Mouse (Mus musculus) C2C12 (cell line): ENCODE measurements around the gene Ctnna2.

Experiments used
- CEBPB ChIP-seq: IDR thresholded peaks from one replicate; pipeline ENCODE4 v1.6.1; 2011; ENCODE audit warnings: low read depth, mild to moderate bottlenecking, control low read depth, moderate library complexity
- CTCF ChIP-seq: IDR thresholded peaks from one replicate; pipeline ENCODE4 v1.5.1; 2011; ENCODE audit not compliant: control insufficient read depth, insufficient read depth, insufficient read length
- FOSL1 ChIP-seq: IDR thresholded peaks from one replicate; pipeline ENCODE4 v1.8.0; 2011; ENCODE audit warnings: mild to moderate bottlenecking, low read length; ENCODE audit not compliant: poor library complexity, insufficient read depth, severe bottlenecking
- MAX ChIP-seq: IDR thresholded peaks from one replicate; pipeline ENCODE4 v1.6.1; 2011; ENCODE audit warnings: mild to moderate bottlenecking, control low read depth
- MYOD1 ChIP-seq: IDR thresholded peaks from one replicate; pipeline ENCODE4 v1.6.1; 2011; ENCODE audit warnings: low read depth; ENCODE audit not compliant: control insufficient read depth, insufficient read length
- MYOG ChIP-seq: IDR thresholded peaks from one replicate; pipeline ENCODE4 v1.6.1; 2011; ENCODE audit not compliant: control insufficient read depth, insufficient read length; ENCODE audit errors: extremely low read depth
- USF1 ChIP-seq: IDR thresholded peaks from one replicate; pipeline ENCODE4 v1.6.1; 2011; ENCODE audit warnings: low read depth, mild to moderate bottlenecking, control low read depth, moderate library complexity

DNA sequence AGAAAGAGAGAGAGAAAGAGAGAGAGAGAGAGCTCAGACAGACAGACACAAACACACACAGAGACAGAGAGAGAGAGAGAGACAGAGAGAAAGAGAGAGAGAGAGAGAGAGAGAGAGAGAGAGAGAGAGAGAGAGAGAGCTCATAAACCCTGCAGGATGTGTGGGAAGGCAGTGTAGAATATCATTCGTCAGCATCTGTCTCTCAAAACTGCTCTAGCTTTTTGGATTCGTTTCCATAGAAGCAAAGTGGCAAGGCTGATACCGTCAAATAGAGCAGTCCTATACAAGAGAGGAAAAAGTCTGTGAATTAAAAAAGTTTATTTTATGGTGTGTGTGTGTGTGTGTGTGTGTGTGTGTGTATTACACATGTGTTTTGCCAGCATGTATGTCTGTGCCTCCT, 769.6 kb downstream of the Ctnna2 start:
- no peak for TF ChIP-seq CTCF
- TF ChIP-seq MAX = no peak
- no peak for TF ChIP-seq CEBPB
- no peak for TF ChIP-seq USF1
- no peak for TF ChIP-seq MYOG
- TF ChIP-seq MYOD1 = no peak
- TF ChIP-seq FOSL1 = no peak
